Mouse (Mus musculus) lung, postnatal 0 days (tissue): ENCODE measurements around the gene Stx7.

Experiments used
- CTCF ChIP-seq: IDR thresholded peaks from 2 replicates; pipeline ENCODE4 v1.5.1; 2016; ENCODE audit warnings: antibody characterized with exemption, mild to moderate bottlenecking
- EP300 ChIP-seq: IDR thresholded peaks from 2 replicates; pipeline ENCODE4 v1.6.1; 2016; ENCODE audit warnings: antibody characterized with exemption, mild to moderate bottlenecking, control low read depth

DNA sequence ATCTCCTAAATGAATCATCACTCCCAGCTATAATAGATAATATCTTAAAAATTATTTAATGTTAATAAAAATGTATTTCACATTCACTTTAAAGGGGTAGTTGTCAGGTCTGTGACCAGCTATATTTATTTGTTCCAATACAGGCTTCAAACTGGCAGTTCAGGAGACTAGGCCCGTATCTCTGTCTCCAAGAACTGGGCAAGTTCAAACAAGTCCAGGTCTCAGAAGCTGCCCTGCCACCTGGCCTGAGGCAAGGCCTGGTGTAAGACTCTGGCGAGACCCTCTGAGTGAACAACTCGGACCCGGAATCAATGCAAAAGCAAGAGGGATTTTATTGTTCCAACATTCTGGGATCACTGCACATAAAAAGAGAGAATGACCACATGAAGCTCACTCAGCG is 64.2 kb downstream of the Stx7 start:
- TF ChIP-seq EP300 (no peak), CTCF (no peak)
